Mouse (Mus musculus) brain, embryonic 14.5 days (tissue): ENCODE measurements around the gene Nus1. TPM values are rescaled to one million over a fixed set of nuclear protein-coding genes. Genes with fewer than 3 reads are reported as not detected.
A peak's percentile ranks its signal among the peaks of the same experiment; 100 is the strongest.

Experiments
- DNase-seq: peaks from one replicate; pipeline ENCODE4 v3.0.0-alpha.2; 2011; ENCODE audit warnings: low read depth
- CTCF ChIP-seq: fragments of 200-500 bp; IDR thresholded peaks from 2 replicates; pipeline ENCODE4 v1.5.1; 2012; ENCODE audit warnings: inconsistent platforms, mild to moderate bottlenecking, moderate library complexity, borderline replicate concordance; ENCODE audit not compliant: insufficient read depth, insufficient read length; ENCODE audit errors: extremely low read depth
- POLR2A ChIP-seq: fragments of 200-500 bp; IDR thresholded peaks from 2 replicates; pipeline ENCODE4 v1.6.1; 2012; ENCODE audit warnings: mild to moderate bottlenecking, inconsistent platforms, borderline replicate concordance; ENCODE audit not compliant: poor library complexity, insufficient read depth, insufficient read length, severe bottlenecking; ENCODE audit errors: extremely low read depth
- polyA plus RNA-seq: library from polyadenylated mRNA; depleted of rRNA; stranded (reverse); fragments of >200 nt; gene quantifications from 2 replicates; pipeline ENCODE4 v1.2.3, GENCODE M21; 2012; rRNA removed

Gene Nus1
- polyA plus RNA-seq, 1 experiment: 27.7 TPM

- DNase-seq: no peak
- TF ChIP-seq CTCF: no peak
Measured at GRCm38 (mm10) chr10:52419402-52419801, 2.1 kb downstream of the Nus1 start.

DNA sequence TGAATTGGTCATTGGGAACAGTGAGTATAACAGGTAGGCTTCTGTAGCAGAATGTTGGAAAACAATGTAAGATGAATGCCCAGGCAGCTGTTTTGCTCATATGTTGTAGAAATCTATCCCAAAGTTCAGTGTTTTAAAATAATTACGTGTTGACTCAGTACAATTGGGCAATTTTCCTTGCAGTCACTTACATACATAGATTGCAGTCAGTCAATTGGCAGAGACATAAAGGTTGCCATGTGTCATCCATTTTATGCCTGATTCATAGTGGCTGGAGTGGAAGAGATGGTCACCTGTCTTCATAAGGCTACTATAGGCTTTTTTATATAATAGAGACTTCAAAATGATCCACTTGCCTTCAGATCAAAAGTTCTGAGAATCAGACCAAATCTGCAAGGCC, 3.2 kb downstream of the Nus1 start:
- no peak for TF ChIP-seq CTCF
- no peak for TF ChIP-seq POLR2A
- no peak for DNase-seq

DNA sequence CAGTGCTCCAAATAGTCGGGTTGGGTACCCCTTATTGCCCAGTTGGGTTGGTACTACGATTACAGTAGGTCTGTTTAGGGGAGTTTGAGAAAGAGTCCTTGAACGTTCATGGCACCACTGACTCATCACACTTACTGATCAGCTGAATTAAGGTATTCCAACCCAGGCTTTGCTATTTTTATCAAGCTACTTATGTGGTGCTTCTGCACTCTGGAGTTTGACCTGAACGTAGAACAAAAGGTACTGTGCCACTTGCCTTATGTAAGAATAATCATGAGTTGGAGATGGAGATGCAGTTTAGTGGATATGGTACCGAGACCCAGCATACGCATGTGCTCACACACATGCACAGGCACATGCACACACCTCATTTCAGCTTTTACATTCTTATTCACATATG, 4.4 kb downstream of the Nus1 start:
- no peak for TF ChIP-seq CTCF
- TF ChIP-seq POLR2A: no peak
- DNase-seq: no peak

DNA sequence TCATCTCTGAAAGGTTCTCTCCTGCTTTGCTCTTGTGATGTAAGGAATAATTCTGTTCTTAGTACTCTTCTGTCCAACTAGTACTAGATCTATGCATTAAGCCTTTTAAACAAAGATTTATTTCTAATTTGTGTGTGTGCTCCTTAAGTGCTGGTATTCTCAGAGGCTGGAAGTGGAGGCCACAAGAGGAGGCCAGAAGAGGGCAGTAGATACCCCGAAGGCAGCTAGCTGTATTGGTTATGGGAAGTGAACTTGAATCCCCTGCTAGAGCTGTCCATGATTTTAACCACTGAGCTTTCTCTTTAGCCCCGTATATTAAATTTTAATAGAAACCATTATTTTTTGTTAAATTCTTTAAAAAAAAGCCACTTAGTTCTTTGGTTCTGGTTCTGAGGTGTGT, 5.8 kb downstream of the Nus1 start:
- peak; percentile 29 for DNase-seq
- peak; percentile 22; the same call in 1 of the 2 replicates for TF ChIP-seq CTCF
- TF ChIP-seq POLR2A: no peak

DNA sequence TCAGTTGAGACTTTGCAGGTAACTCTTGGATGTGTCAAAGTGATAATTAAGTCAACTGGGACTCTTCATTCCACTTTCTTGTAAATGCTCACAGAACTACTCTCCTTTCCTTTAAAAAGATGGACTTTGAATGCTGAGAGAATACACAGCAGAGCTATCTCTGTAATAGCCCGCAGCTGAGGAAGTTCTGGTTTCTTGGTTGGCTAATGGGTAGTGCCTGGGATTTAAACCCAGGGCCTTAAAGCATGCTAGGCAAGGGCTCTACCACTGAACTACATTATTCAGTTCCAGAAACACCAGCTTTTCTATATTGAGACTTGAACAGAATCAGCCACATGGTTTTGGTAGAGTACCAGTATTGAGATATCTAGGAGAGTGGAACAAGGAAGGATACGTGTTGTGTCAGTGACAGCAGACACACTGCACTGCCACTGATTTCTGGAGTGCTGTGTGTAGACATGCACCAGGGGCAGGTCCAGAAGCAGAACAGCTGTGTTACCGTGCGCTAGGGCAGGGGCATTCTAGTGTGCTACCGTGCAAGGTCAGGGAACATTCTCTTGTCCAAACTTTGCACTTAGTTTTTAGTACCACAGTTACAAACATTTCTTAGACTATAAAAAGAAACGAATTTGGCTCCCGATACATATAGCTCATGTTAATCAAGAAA, 9.1 kb downstream of the Nus1 start:
- no peak for DNase-seq
- no peak for TF ChIP-seq POLR2A
- TF ChIP-seq CTCF: no peak

DNA sequence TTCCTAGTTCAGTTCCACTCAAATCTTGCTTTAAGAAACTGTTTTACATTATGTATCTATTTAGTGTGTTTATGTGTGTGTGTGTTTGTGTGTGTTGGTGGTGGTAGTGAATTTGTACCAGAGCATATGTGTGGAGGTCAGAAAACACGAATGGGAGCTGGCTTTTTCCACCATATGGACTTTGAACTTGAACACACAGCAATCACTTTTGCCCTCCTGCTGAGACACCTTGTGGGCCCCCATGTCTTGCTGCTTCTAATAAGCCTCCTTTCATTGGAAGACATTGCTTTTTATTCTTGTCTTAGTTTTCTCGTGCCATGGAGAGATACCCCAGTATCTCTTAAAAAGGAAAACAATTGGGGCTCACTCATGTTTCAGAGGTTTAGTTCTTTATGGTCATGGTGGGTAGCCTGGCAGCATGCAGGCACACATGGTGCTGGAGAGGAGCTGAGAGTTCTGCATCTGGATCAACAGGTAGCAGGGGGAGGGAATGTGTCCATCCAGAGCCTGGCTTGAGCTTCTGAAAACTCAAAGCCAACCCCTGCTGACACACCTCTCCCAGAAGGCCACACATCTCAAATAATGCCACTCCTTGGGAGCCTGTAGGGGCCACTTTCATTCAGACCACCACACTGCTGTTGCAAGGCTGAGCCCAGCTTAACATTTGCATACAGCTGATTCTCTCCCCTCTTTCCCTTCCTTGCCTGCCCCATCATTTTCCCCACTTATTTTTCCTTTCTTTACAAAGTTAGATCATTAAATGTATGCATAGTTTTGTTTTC, 10.5 kb downstream of the Nus1 start:
- peak; percentile 48 for DNase-seq
- no peak for TF ChIP-seq POLR2A
- TF ChIP-seq CTCF: no peak

- no peak for DNase-seq
- TF ChIP-seq POLR2A: no peak
- no peak for TF ChIP-seq CTCF
Measured at GRCm38 (mm10) chr10:52430953-52431352, 13.6 kb downstream of the Nus1 start.

DNA sequence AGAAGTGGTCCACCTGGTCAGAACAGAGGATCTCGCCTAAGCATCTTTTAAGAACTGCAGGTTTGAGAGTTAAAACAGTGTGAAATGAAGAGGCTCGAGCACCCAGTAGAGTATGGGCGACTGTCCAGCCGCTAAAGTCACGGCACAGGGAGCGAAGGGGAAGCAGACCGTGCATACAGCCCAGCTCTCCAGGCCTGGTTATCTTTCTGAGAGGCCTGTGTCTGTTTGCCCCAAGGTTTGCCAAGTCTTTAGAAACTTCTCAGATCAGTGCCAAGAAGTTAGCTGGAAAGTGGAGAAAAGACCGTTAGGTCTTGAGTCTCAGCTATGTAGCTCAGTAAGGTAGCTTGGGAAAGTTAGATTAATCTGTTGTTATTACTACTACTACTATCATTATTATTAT, 17.5 kb downstream of the Nus1 start:
- no peak for TF ChIP-seq POLR2A
- no peak for TF ChIP-seq CTCF
- no peak for DNase-seq

GRCm38 (mm10) chr10:52460614-52461013, 43.3 kb downstream of the Nus1 start:
- no peak for TF ChIP-seq CTCF
- no peak for TF ChIP-seq POLR2A
- DNase-seq: no peak

DNA sequence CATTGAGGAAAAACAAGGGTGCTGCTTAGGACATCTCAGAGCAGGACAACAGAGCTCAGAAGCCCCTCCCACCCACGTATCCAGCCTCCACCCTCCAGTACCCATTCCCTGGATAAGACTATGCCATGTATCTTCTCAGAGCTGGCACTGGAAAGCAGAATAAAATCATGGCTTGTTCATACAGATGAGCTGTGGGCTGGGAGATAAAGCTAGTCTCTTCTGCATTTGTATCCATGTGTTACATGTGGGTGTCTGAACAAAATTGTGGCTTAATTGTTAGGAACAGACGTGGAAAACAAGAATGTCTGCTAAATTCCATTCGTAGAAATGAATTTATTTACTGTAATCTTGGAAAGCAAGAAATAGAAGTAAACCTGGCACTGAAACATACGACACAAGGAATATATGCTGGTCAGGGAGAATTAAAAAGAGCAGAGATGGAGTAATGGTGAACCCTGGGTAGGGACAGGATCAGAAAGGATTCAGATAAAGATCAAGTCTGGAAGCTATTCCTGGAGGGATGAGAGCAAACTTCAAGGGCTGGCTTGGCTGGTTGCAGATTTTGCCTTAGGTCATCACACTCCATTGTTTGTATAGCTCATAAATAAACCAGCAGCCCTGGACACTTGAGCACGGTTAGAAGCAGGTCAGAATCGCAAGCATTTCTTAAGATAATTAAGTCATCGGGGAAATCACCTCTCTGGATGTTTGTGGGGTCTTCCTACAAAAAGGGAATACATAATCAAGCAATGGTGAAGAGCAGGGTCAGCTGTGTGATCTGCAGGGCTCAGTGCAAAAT, 46.8 kb downstream of the Nus1 start:
- peak; percentile 65 for DNase-seq
- TF ChIP-seq CTCF: no peak
- TF ChIP-seq POLR2A: no peak

- no peak for TF ChIP-seq CTCF
- no peak for TF ChIP-seq POLR2A
Measured at GRCm38 (mm10) chr10:52471520-52471919, 54.2 kb downstream of the Nus1 start.

More at GRCm38 (mm10) chr10:52471520-52471919, 54.2 kb downstream of the Nus1 start:
- DNase-seq: peak; percentile 29

Other genes with a start within 250 kb of the Nus1 start
- gene Ros1, start 222.3 kb upstream of the Nus1 start, polyA plus RNA-seq: not detected in 2 replicates
- 10.3 and 13.3 TPM in 2 replicates for gene Dcbld1, start 183.9 kb upstream of the Nus1 start, polyA plus RNA-seq
- gene Gm26741, start 58.8 kb upstream of the Nus1 start, polyA plus RNA-seq: not detected in 2 replicates
- 10.3 and 19.4 TPM in 2 replicates for gene Gopc, start 35.4 kb upstream of the Nus1 start, polyA plus RNA-seq
- gene Nepn, start 28.6 kb upstream of the Nus1 start, polyA plus RNA-seq: 0.05 TPM in 1 of 2 replicates, not detected in the other